Mouse (Mus musculus) small intestine, adult 2 months (tissue): Measurements from ENCODE around the gene Polr2b. TPM values are rescaled to one million over a fixed set of nuclear protein-coding genes. Genes with fewer than 3 reads are reported as not detected.

Source experiments
- H3K27ac ChIP-seq: fragments of 200-500 bp; 2 replicates; pipeline ENCODE4 v1.5.1; 2012; ENCODE audit warnings: low read depth, low read length, control low read depth, inconsistent platforms; ENCODE audit not compliant: insufficient read depth
- H3K27me3 ChIP-seq: fragments of 200-500 bp; 2 replicates; pipeline ENCODE4 v1.6.1; 2012; ENCODE audit warnings: mild to moderate bottlenecking, moderate library complexity, low read length, inconsistent platforms; ENCODE audit not compliant: control insufficient read depth, insufficient read depth
- H3K36me3 ChIP-seq: fragments of 200-500 bp; 2 replicates; pipeline ENCODE4 v1.6.1; 2012; ENCODE audit warnings: mild to moderate bottlenecking, low read length, control low read depth, inconsistent platforms; ENCODE audit not compliant: control insufficient read depth, insufficient read depth
- H3K4me1 ChIP-seq: fragments of 200-500 bp; 2 replicates; pipeline ENCODE4 v1.6.1; 2012; ENCODE audit warnings: low read length, inconsistent platforms, mixed read lengths; ENCODE audit not compliant: control insufficient read depth, insufficient read depth, insufficient read length
- H3K4me3 ChIP-seq: fragments of 200-500 bp; 2 replicates; pipeline ENCODE4 v1.5.1; 2012; ENCODE audit warnings: low read depth, mild to moderate bottlenecking, control low read depth, inconsistent platforms, low read length, moderate library complexity
- CTCF ChIP-seq: fragments of 200-500 bp; IDR thresholded peaks from 2 replicates; pipeline ENCODE4 v1.5.1; 2012; ENCODE audit warnings: low read depth, mild to moderate bottlenecking, control low read depth, inconsistent platforms, low read length, moderate library complexity, mixed read lengths; ENCODE audit not compliant: insufficient replicate concordance, insufficient read length; ENCODE audit errors: extremely low read depth
- POLR2A ChIP-seq: fragments of 200-500 bp; IDR thresholded peaks from 2 replicates; pipeline ENCODE4 v1.6.1; 2012; ENCODE audit warnings: low read depth, mild to moderate bottlenecking, control low read depth, inconsistent platforms, low read length, moderate library complexity
- WGBS: fragments of 180-500 bp; shearing (Covaris S2); methylation state at CpG from one replicate; pipeline ENCODE4 v1.1.7; 2018; 5-methylcytosine and 5-hydroxymethylcytosine counted together
- polyA plus RNA-seq: library from polyadenylated mRNA; depleted of rRNA; stranded (reverse); fragments of >200 nt; gene quantifications from 2 replicates; pipeline ENCODE4 v1.2.3, GENCODE M21; 2012

The Polr2b gene
- polyA plus RNA-seq, 1 experiment: 7.6 TPM

GRCm38 (mm10) chr5:77381283-77381682, 71.3 kb downstream of the Polr2b start:
- Histone ChIP-seq H3K4me3 (no peak overlapping the region), H3K27ac (no peak overlapping the region), H3K36me3 (no peaks in the 10 kb centered on the region), H3K4me1 (peaks cover 9% of the 10 kb centered on the region; the same call in 1 of the 2 replicates), H3K27me3 (no peaks in the 10 kb centered on the region)
- TF ChIP-seq POLR2A (no peak), CTCF (no peak)
- WGBS: 83% methylated on average over 7 of the region's 7 CpGs

- H3K27ac ChIP-seq: no peak overlapping the region
- 86% methylated on average over 5 of the region's 5 CpGs for WGBS
- no peak for TF ChIP-seq CTCF
- TF ChIP-seq POLR2A: no peak
- H3K4me3 ChIP-seq: no peak overlapping the region
- H3K27me3 ChIP-seq: no peaks in the 10 kb centered on the region
- H3K36me3 ChIP-seq: no peaks in the 10 kb centered on the region
- H3K4me1 ChIP-seq: peaks cover 9% of the 10 kb centered on the region; the same call in 1 of the 2 replicates
Measured at GRCm38 (mm10) chr5:77381686-77382085, 71.7 kb downstream of the Polr2b start.

- WGBS: 63% methylated on average over 5 of the region's 5 CpGs
- Histone ChIP-seq H3K36me3 (no peaks in the 10 kb centered on the region), H3K27ac (peak overlapping the region; percentile 21; the same call in 1 of the 2 replicates), H3K4me3 (no peak overlapping the region), H3K4me1 (peaks cover 12% of the 10 kb centered on the region; the same call in 1 of the 2 replicates), H3K27me3 (no peaks in the 10 kb centered on the region)
- no peak for TF ChIP-seq POLR2A
- TF ChIP-seq CTCF: no peak
Measured at GRCm38 (mm10) chr5:77383799-77384554, 74.0 kb downstream of the Polr2b start.

- H3K36me3 ChIP-seq: no peaks in the 10 kb centered on the region
- H3K4me1 ChIP-seq: peaks cover 11% of the 10 kb centered on the region; the same call in 1 of the 2 replicates
- no peak overlapping the region for H3K4me3 ChIP-seq
- no peaks in the 10 kb centered on the region for H3K27me3 ChIP-seq
- H3K27ac ChIP-seq: no peak overlapping the region; the same call in 1 of the 2 replicates
- TF ChIP-seq POLR2A: no peak
- TF ChIP-seq CTCF: no peak
- WGBS: 23% methylated on average over 9 of the region's 9 CpGs
Measured at GRCm38 (mm10) chr5:77384724-77385123, 74.8 kb downstream of the Polr2b start.

- TF ChIP-seq CTCF (no peak), POLR2A (no peak)
- no peak overlapping the region for H3K4me3 ChIP-seq
- H3K36me3 ChIP-seq: no peaks in the 10 kb centered on the region
- H3K27ac ChIP-seq: no peak overlapping the region
- no peaks in the 10 kb centered on the region for H3K27me3 ChIP-seq
- WGBS: 28% methylated on average over 5 of the region's 5 CpGs
- H3K4me1 ChIP-seq: peaks cover 9% of the 10 kb centered on the region; the same call in 1 of the 2 replicates
Measured at GRCm38 (mm10) chr5:77385221-77385620, 75.3 kb downstream of the Polr2b start.

GRCm38 (mm10) chr5:77385900-77386595, 76.1 kb downstream of the Polr2b start:
- Histone ChIP-seq H3K27me3 (no peaks in the 10 kb centered on the region), H3K27ac (peak overlapping the region; percentile 45), H3K36me3 (no peaks in the 10 kb centered on the region), H3K4me3 (no peak overlapping the region), H3K4me1 (peaks cover 9% of the 10 kb centered on the region; the same call in 1 of the 2 replicates)
- TF ChIP-seq POLR2A (no peak), CTCF (no peak)
- 62% methylated on average over 6 of the region's 6 CpGs for WGBS

- peak overlapping the region; percentile 45 for H3K27ac ChIP-seq
Measured at GRCm38 (mm10) chr5:77386596-77387413, 76.9 kb downstream of the Polr2b start.

More at GRCm38 (mm10) chr5:77386596-77387413, 76.9 kb downstream of the Polr2b start:
- peaks cover 9% of the 10 kb centered on the region; the same call in 1 of the 2 replicates for H3K4me1 ChIP-seq
- no peaks in the 10 kb centered on the region for H3K27me3 ChIP-seq
- H3K4me3 ChIP-seq: no peak overlapping the region
- H3K36me3 ChIP-seq: no peaks in the 10 kb centered on the region
- TF ChIP-seq CTCF (no peak), POLR2A (no peak)
- 57% methylated on average over 10 of the region's 10 CpGs for WGBS
